Mouse (Mus musculus): ENCODE measurements around the gene Tshz3. TPM values are rescaled to one million over a fixed set of nuclear protein-coding genes. Genes with fewer than 3 reads are reported as not detected.

Gene Tshz3
- total RNA-seq, 4 experiments from 2014 or later: 43.1 to 48.9 (median 45.9) TPM

- no peak for DNase-seq (ENCODE audit: low spot score in 2 of 2)
Observed at GRCm38 (mm10) chr7:36696406-36697117, 1.4 kb upstream of the Tshz3 start.

- DNase-seq (ENCODE audit: low spot score in 2 of 2): no peak
Observed at GRCm38 (mm10) chr7:36697118-36697855, 631 bp upstream of the Tshz3 start.

GRCm38 (mm10) chr7:36698589-36698946 lies 650 bp downstream of the Tshz3 start:
- no peak for DNase-seq (ENCODE audit: low spot score in 2 of 2)

GRCm38 (mm10) chr7:36699001-36699987 lies 1.4 kb downstream of the Tshz3 start:
- DNase-seq (ENCODE audit: low spot score in 2 of 2): no peak

DNA sequence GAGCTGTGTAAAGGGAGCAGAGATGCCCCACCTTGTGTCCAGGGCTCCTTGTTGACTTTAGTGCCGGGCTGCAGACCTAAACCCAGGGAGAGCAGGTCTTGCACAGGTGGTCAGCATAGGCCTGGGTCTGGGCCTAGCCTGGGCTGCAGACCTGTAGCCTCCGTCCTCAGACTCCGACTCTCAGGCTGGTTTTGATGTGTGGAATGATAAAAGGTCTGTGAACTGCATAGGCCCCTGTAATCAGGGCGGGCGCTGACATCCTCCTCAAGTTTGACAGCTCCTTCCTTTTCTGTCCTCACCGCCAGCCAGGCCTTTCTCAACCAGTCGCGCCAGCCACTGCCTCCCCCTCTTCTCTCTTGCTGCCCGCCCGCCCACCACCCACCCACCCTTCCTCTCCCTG lies 8.7 kb downstream of the Tshz3 start:
- DNase-seq (ENCODE audit: low spot score in 2 of 2): no peak

DNA sequence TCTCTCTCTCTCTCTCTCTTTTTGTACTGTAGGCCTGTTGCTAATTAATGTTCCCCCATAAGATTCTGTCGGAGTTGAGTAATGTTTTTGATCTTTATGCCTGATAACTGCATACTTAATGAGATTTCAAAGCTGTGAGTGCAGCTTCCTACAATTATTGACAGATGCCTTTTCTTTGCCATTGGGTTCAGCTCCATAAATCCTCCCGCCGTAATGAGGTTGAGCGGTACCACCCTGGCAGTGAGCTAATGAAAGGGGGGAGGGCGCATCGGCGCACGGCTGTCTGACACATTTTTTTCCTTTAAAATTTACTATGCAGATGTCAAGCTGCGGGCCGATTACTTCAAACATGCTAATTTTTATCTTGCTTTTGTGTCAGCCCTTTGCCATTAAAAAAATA lies 9.3 kb downstream of the Tshz3 start:
- no peak for DNase-seq (ENCODE audit: low spot score in 2 of 2)

GRCm38 (mm10) chr7:36707681-36708350 lies 9.9 kb downstream of the Tshz3 start:
- DNase-seq (ENCODE audit: low spot score in 2 of 2): no peak

DNA sequence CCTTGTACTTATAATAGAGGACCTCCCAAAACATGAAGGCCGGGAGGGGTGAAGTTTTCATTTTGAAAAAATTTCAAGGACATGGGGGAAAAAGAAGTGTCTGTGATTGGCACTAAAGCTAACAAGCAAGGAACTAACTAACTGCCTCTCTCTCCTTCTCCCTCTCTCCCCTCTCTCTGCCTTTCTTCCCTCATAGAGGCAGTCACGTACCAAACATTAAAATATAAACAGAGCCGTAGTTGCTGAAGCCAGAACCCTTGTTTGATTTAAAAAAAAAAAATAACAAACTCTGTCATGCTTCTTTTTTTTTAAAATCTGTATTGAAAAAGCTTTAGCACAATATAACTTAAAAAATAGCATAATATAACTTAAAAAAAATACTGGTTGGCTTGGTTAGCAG lies 10.9 kb downstream of the Tshz3 start:
- no peak for DNase-seq (ENCODE audit: low spot score in 2 of 2)

DNA sequence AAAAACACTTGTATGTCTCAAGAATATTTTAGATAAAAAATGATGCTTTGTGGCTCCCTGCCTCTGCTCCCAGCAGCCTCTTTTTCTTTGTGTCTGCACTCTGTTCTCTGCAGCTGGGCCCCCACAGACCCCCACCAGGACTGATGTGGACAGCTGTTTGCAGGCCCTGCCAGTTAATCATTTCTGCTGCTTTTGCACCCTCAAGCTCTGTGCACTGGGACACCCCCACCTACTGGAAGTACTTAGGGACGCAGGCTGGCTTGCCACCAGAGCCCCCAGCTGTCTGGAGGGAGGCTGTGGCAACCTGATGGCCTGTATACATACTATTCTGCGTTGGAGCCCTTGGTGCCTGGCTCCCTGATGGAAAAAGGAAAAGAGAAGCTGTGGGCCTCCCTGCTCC lies 11.3 kb downstream of the Tshz3 start:
- no peak for DNase-seq (ENCODE audit: low spot score in 2 of 2)

- no peak for DNase-seq (ENCODE audit: low spot score in 2 of 2)
Observed at GRCm38 (mm10) chr7:36709974-36710373, 12.1 kb downstream of the Tshz3 start.

DNA sequence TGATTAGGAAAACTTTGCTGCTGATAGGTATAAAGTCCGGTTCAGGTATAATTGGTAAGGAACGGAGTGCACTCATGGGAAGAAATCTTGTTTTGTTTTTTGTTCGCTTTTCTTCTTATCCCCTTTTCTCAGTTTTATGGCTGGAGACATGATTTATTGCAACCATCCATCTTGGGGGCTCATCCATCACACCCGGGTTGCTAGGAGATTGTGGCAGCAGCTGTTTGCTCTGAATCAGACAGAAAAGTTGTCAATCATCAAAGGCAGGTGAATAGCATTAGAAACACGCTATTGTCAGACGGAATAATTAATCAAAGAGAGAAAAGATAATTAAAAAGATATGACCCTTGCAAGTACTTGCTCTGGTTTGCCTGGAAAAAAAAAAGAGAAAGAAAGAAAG lies 12.5 kb downstream of the Tshz3 start:
- no peak for DNase-seq (ENCODE audit: low spot score in 2 of 2)

GRCm38 (mm10) chr7:36711766-36712165 lies 13.8 kb downstream of the Tshz3 start:
- no peak for DNase-seq (ENCODE audit: low spot score in 2 of 2)

- DNase-seq (ENCODE audit: low spot score in 2 of 2): no peak
Observed at GRCm38 (mm10) chr7:36714323-36714722, 16.4 kb downstream of the Tshz3 start.

GRCm38 (mm10) chr7:36717192-36717591 lies 19.3 kb downstream of the Tshz3 start:
- no peak for DNase-seq (ENCODE audit: low spot score in 2 of 2)

GRCm38 (mm10) chr7:36720830-36721229 lies 22.9 kb downstream of the Tshz3 start:
- no peak for DNase-seq (ENCODE audit: low spot score in 2 of 2)

DNA sequence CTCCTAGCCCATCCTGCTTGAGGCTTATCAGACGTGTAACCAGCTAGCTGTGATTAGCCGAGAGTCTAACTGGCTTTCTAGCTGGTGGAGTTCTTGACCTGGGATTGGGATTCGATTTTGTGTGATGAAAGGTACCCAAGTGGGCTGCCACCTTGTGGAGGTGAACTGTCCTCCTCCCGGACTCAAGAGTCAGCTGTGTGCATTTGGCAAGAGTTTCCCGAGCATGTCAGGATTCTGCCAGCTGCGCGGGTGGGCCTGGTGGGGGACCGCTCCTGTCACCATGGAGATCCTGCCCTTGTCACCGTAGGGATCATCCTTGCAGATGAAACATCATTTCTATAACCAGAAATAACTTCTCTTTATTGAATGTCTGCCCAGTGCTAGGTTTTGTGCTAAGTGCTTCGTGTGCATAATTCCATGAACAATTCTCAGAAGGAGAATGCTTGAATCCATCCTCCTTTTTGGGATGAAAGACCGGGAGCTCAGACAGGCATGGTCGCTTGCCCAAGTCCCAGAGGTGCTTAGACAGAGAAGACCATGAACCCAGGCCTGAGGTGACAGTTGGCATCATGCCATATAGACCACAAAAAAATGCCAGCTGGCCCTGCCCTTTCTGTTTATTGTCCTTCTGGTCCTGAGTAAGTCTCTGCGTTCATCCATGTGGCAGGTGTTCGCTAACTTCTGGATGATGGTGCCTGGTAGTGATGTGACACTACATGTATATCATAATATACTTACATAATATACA lies 38.6 kb downstream of the Tshz3 start:
- no peak for DNase-seq (ENCODE audit: low spot score in 2 of 2)

- no peak for DNase-seq (ENCODE audit: low spot score in 2 of 2)
Observed at GRCm38 (mm10) chr7:36751480-36751879, 53.6 kb downstream of the Tshz3 start.

DNA sequence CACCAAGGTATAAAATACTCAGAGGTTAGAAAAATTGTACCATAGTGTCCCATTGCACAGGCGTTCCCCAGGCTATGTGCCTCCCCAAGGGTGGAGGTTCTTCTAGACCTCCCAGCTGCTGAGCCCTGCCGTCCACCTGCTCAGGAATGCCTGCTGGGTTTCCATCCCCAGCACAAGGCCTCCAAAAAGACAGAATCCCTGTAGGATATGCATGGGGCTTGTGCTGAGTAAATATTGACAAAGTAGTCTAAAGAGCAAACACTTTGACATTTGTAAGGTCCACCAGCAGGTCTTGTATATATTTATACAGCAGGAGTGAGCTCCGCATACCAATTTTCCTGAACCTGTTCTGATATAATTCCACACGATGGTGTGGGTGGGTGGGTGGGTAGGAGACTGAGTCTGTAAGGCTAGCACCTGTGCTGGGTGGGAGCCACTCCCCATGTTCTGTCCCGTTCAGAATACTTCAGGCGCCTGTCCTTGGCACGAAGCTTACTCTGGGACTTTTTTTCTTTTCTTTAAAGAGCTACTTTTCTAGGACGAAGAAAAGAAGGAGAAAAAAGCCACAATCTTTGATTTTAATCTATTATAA lies 69.7 kb downstream of the Tshz3 start:
- DNase-seq (ENCODE audit: low spot score in 2 of 2): no peak

GRCm38 (mm10) chr7:36773086-36773485 lies 75.2 kb downstream of the Tshz3 start:
- DNase-seq (ENCODE audit: low spot score in 2 of 2): no peak

- DNase-seq (ENCODE audit: low spot score in 2 of 2): no peak
Observed at GRCm38 (mm10) chr7:36776956-36777355, 79.0 kb downstream of the Tshz3 start.

Data from left cerebral cortex, adult 8-10 months (tissue).